In the genomic region with DNA sequence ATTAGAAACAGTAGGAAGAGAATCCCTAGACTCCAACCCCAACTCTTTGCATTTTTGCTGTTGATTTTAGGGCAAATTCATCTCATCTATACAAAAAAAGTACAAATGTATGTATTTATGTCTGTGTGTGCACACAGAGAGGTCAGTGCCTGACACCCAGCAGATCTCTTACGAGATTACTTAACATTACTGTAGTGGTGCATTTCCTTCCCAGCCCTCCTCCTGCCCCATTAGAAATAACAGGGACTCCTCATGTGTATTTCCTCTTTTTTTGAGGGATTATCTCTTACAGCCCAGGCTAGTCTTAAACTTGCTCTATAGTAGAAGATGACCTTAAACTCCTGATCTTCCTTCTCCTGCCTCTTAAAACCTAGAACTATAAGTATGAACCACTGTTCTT, we compare ENCODE assay signal across 23 mouse cellular contexts. TPM values are rescaled to one million over a fixed set of nuclear protein-coding genes. Genes with fewer than 3 reads are reported as not detected.
DNase-seq lines count a peak whose midpoint lies in the region; ATAC-seq and TF ChIP-seq lines count a peak whose summit lies in the region.
"Had no signal": no experiment of that assay in that cellular context is flagged by ENCODE, and none has a peak within 500 bp of the region (broad histone marks: within the 10 kb centered on the region; RNA-seq: fewer than 3 reads in every experiment).

No protein-coding gene starts in this region.

- no peak overlapping the region for H3K4me3 ChIP-seq in MEL (ENCODE audit: control insufficient read depth in 1 of 2, insufficient read depth in 1 of 2, low read depth in 2 of 2, low read length in 2 of 2)
- H3K4me3 ChIP-seq: forebrain, embryonic 10.5 days; forebrain, embryonic 13.5 days; heart, adult 2 months; hindbrain, embryonic 12.5 days; intestine, embryonic 15.5 days had no signal

- H3K36me3 ChIP-seq in MEL (ENCODE audit: control insufficient read depth in 1 of 2, insufficient read depth in 2 of 2, low read length in 2 of 2) = peaks cover 0 to 34% of the 10 kb centered on the region in 2 experiments; a peak in 3 of 4 replicates
- H3K36me3 ChIP-seq: hindbrain, embryonic 12.5 days; intestine, embryonic 15.5 days had no signal

- peak; percentile 70 for ATAC-seq in granulocyte monocyte progenitor cell, adult 5-6 weeks (replicated peaks; ENCODE audit: poor library complexity, severe bottlenecking)
- ATAC-seq in megakaryocyte progenitor cell, adult 5-6 weeks (replicated peaks; ENCODE audit: poor library complexity) = peak; percentile 66
- ATAC-seq: activated CD4-positive, CD25-positive, alpha-beta regulatory T cell, adult 4 months; CD4-positive, CD25-positive, alpha-beta regulatory T cell, adult 4 months; forebrain, embryonic 13.5 days; forebrain, embryonic 16.5 days; hindbrain, embryonic 16.5 days; intestine, embryonic 15.5 days had no signal

- H3K4me1 ChIP-seq in MEL (ENCODE audit: control insufficient read depth in 1 of 2, insufficient read depth in 2 of 2, low read length in 2 of 2) = peaks cover 10 to 19% of the 10 kb centered on the region in 2 experiments
- H3K4me1 ChIP-seq: forebrain, embryonic 10.5 days; forebrain, embryonic 13.5 days; hindbrain, embryonic 12.5 days; intestine, embryonic 15.5 days had no signal

- no peak overlapping the region for H3K9ac ChIP-seq in MEL (ENCODE audit: control insufficient read depth, low read depth, low read length, poor library complexity, severe bottlenecking)
- H3K9ac ChIP-seq: forebrain, embryonic 13.5 days; hindbrain, embryonic 12.5 days; intestine, embryonic 15.5 days had no signal

- TF ChIP-seq CTCF in MEL (IDR thresholded peaks at IDR 0.05 in 2 of 3, conservative IDR thresholded peaks at IDR 0.05 in 1 of 3; ENCODE audit: control insufficient read depth in 1 of 3, insufficient read depth in 1 of 3, low read depth in 2 of 3, low read length in 3 of 3, poor library complexity in 1 of 3, severe bottlenecking in 1 of 3) = no peak

- TF ChIP-seq RAD21 in MEL (IDR thresholded peaks at IDR 0.05; ENCODE audit: low read depth, low read length) = no peak

- no peak overlapping the region for H3K27ac ChIP-seq in MEL (ENCODE audit: control insufficient read depth, low read depth, low read length)
- H3K27ac ChIP-seq: forebrain, embryonic 10.5 days; forebrain, embryonic 13.5 days; heart, adult 2 months; hindbrain, embryonic 12.5 days; intestine, embryonic 15.5 days had no signal

- peak; percentile 44 for DNase-seq in 416B (ENCODE audit: low read depth)
- peak; percentile 65 for DNase-seq in MEL (ENCODE audit: low read depth, low spot score)
- DNase-seq in neural tube, embryonic 10.5 days (ENCODE audit: extremely low spot score, low spot score) = no peak
- DNase-seq in cerebellum, adult 9-10 months = no peak
- no peak for DNase-seq in MN1 (ENCODE audit: low spot score)
- DNase-seq: adrenal gland, postnatal 14 days; cerebellum, adult 11-12 months; cerebellum, adult 8-10 months; cerebellum, postnatal 14 days; gastrocnemius, postnatal 10 days; gastrocnemius, postnatal 36 days; heart, adult 2 months; kidney, adult 11 months had no signal

- no peaks in the 10 kb centered on the region for H3K9me3 ChIP-seq in MEL (replicated peaks; ENCODE audit: insufficient read depth, low read length)
- H3K9me3 ChIP-seq: forebrain, embryonic 10.5 days; forebrain, embryonic 13.5 days; hindbrain, embryonic 12.5 days; intestine, embryonic 15.5 days had no signal

- H3K27me3 ChIP-seq in MEL (ENCODE audit: control insufficient read depth in 1 of 2, insufficient read depth in 2 of 2, low read length in 2 of 2) = no peaks in the 10 kb centered on the region
- H3K27me3 ChIP-seq: forebrain, embryonic 13.5 days; hindbrain, embryonic 12.5 days; intestine, embryonic 15.5 days had no signal

- H3K79me2 ChIP-seq in MEL (ENCODE audit: control insufficient read depth, insufficient read depth, low read length, poor library complexity) = peaks cover 45% of the 10 kb centered on the region

- TF ChIP-seq POLR2A in MEL (IDR thresholded peaks at IDR 0.05; ENCODE audit: control insufficient read depth in 1 of 2, insufficient read depth in 1 of 2, low read depth in 1 of 2, low read length in 2 of 2, poor library complexity in 1 of 2) = no peak

- TF ChIP-seq EP300 in MEL (IDR thresholded peaks at IDR 0.05; ENCODE audit: low read depth in 1 of 2, low read length in 2 of 2) = peak; percentile 5 to 63; a peak in 1 of 4 replicates

TF ChIP-seq in MEL, 35 proteins besides CTCF, POLR2A, EP300 and RAD21:
- peak; percentile 50 for TF ChIP-seq GATA1 (IDR thresholded peaks at IDR 0.05; ENCODE audit: low read depth, low read length)
- 0 out of 2 replicates have a peak, but pooled peaks have one; percentile 52 for TF ChIP-seq RCOR1 (IDR thresholded peaks at IDR 0.05; ENCODE audit: low read depth, low read length)
- TF ChIP-seq ZNF384 (IDR thresholded peaks at IDR 0.05; ENCODE audit: low read depth, low read length) = peak; percentile 43; the same call in 1 of the 2 replicates
- TF ChIP-seq ZKSCAN1 (IDR thresholded peaks at IDR 0.05; ENCODE audit: low read depth, low read length) = no peak
- TF ChIP-seq MYC (IDR thresholded peaks at IDR 0.05; ENCODE audit: low read depth, low read length) = peak; percentile 25; the same call in 1 of the 2 replicates
- no peak; the same call in 1 of the 2 replicates for TF ChIP-seq SIN3A (IDR thresholded peaks at IDR 0.05; ENCODE audit: low read length)
- TF ChIP-seq USF2 (IDR thresholded peaks at IDR 0.05; ENCODE audit: borderline replicate concordance in 1 of 2, insufficient read depth in 1 of 2, low read depth in 1 of 2, low read length in 2 of 2) = no peak
- peak; percentile 46 for TF ChIP-seq TAL1 (IDR thresholded peaks at IDR 0.05; ENCODE audit: low read length)
- TF ChIP-seq MAZ (IDR thresholded peaks at IDR 0.05; ENCODE audit: low read depth, low read length) = no peak
- no peak for TF ChIP-seq ZC3H11A (IDR thresholded peaks at IDR 0.05; ENCODE audit: low read depth, low read length)
- TF ChIP-seq MAX (IDR thresholded peaks at IDR 0.05; ENCODE audit: low read length) = 0 out of 2 replicates have a peak, but pooled peaks have one; percentile 20
- TF ChIP-seq CHD1 (IDR thresholded peaks at IDR 0.05; ENCODE audit: low read depth, low read length) = peak; percentile 81; the same call in 1 of the 2 replicates
- no peak for TF ChIP-seq JUND (IDR thresholded peaks at IDR 0.05; ENCODE audit: low read depth, low read length)

RNA-seq across cellular contexts. Expression of gene Katnbl1, which starts 13.7 kb away (rescaled TPM):
- total RNA-seq in MEL (2012; rRNA removed) = 16.6 and 16.7 TPM in 2 replicates
- 10 to 100 TPM in 1 of 2 experiments, not detected in 1; 12.6 TPM for polyA plus RNA-seq in MEL (2012; ENCODE audit: insufficient read depth in 1 of 2, insufficient read length in 2 of 2, low read depth in 1 of 2, low replicate concordance in 2 of 2, missing spikeins in 1 of 2)
- total RNA-seq in granulocyte monocyte progenitor cell, adult 5-6 weeks (2014; fragmentation: Nextera tagmentation) = 18.0 and 18.1 TPM in 2 replicates
- total RNA-seq in granulocyte monocyte progenitor cell, adult 5-6 weeks (2017) = 16.4 and 18.1 TPM in 2 replicates
- 20.3 and 24.7 TPM in 2 replicates for total RNA-seq in megakaryocyte progenitor cell, adult 5-6 weeks (2015)
- total RNA-seq in megakaryocyte progenitor cell, adult 5-6 weeks (2017) = 15.7 and 20.2 TPM in 2 replicates

RNA-seq across cellular contexts. Expression of gene Emc4, which starts 24.9 kb away (rescaled TPM):
- total RNA-seq in MEL (2012; rRNA removed) = 163 and 201 TPM in 2 replicates
- 100 to 1,000 TPM in 1 of 2 experiments, not detected in 1; 171 TPM for polyA plus RNA-seq in MEL (2012; ENCODE audit: insufficient read depth in 1 of 2, insufficient read length in 2 of 2, low read depth in 1 of 2, low replicate concordance in 2 of 2, missing spikeins in 1 of 2)
- total RNA-seq in granulocyte monocyte progenitor cell, adult 5-6 weeks (2014; fragmentation: Nextera tagmentation) = 58.9 and 83.9 TPM in 2 replicates
- 73.6 and 78.2 TPM in 2 replicates for total RNA-seq in granulocyte monocyte progenitor cell, adult 5-6 weeks (2017)
- total RNA-seq in megakaryocyte progenitor cell, adult 5-6 weeks (2015) = 97.1 and 106 TPM in 2 replicates
- 73.0 and 77.6 TPM in 2 replicates for total RNA-seq in megakaryocyte progenitor cell, adult 5-6 weeks (2017)

Comparison
In these comparisons a context has a peak if more than half of its experiments do, and no peak if none do; other contexts are left out.
1. DNase-seq: peak in 416B (single experiment) and MEL (single experiment); none in neural tube, embryonic 10.5 days (single experiment), cerebellum, adult 9-10 months (single experiment) and MN1 (single experiment).